In genomic region chr17:44189696-44190095, GRCm38 (mm10) we compare ENCODE assay signal across 8 mouse cellular contexts. TPM values are rescaled to one million over a fixed set of nuclear protein-coding genes. Genes with fewer than 3 reads are reported as not detected.
DNase-seq lines count a peak whose midpoint lies in the region; ATAC-seq lines count a peak whose summit lies in the region.

No protein-coding gene starts in this region.

- peak overlapping the region; percentile 67 for H3K4me3 ChIP-seq in heart, embryonic 12.5 days
- peak overlapping the region; percentile 38 for H3K4me3 ChIP-seq in kidney, embryonic 16.5 days (ENCODE audit: low read length)

- 0 out of 2 replicates have a peak, but pooled peaks cover 9% of the 10 kb centered on the region for H3K27me3 ChIP-seq in heart, embryonic 12.5 days (replicated peaks)
- H3K27me3 ChIP-seq in kidney, embryonic 16.5 days (ENCODE audit: insufficient read depth, low read length), result peaks cover 7% of the 10 kb centered on the region; the same call in 1 of the 2 replicates

- peaks cover 29% of the 10 kb centered on the region for H3K4me1 ChIP-seq in heart, embryonic 12.5 days (replicated peaks)
- peaks cover 15% of the 10 kb centered on the region for H3K4me1 ChIP-seq in kidney, embryonic 16.5 days (ENCODE audit: insufficient read depth, low read length)

- H3K9ac ChIP-seq in heart, embryonic 12.5 days, result peak overlapping the region; percentile 87
- peak overlapping the region; percentile 35; the same call in 1 of the 2 replicates for H3K9ac ChIP-seq in kidney, embryonic 16.5 days (replicated peaks; ENCODE audit: low read length)

- WGBS in heart, embryonic 12.5 days, result 3% methylated on average over 11 of the region's 11 CpGs
- 1% methylated on average over 11 of the region's 11 CpGs for WGBS in kidney, embryonic 16.5 days

- no peaks in the 10 kb centered on the region for H3K36me3 ChIP-seq in heart, embryonic 12.5 days
- no peaks in the 10 kb centered on the region for H3K36me3 ChIP-seq in kidney, embryonic 16.5 days (ENCODE audit: insufficient read depth, low read length)

- H3K9me3 ChIP-seq in heart, embryonic 12.5 days (replicated peaks), result no peaks in the 10 kb centered on the region
- no peaks in the 10 kb centered on the region for H3K9me3 ChIP-seq in kidney, embryonic 16.5 days (ENCODE audit: low read length)

- intact Hi-C loops in left cerebral cortex, postnatal 25 days (cut with DNase I), result no loop called here

- peak overlapping the region; percentile 95 for H3K4me2 ChIP-seq in heart, embryonic 12.5 days
- H3K4me2 ChIP-seq in kidney, embryonic 16.5 days (replicated peaks; ENCODE audit: low read depth, low read length), result peak overlapping the region; percentile 82

- 0 out of 2 replicates have a peak overlapping the region, but pooled peaks have one; percentile 4 for H3K27ac ChIP-seq in heart, embryonic 12.5 days (ENCODE audit: poor library complexity, severe bottlenecking)
- peak overlapping the region; percentile 21; the same call in 1 of the 2 replicates for H3K27ac ChIP-seq in kidney, embryonic 16.5 days (ENCODE audit: low read length)

- no peak for ATAC-seq in heart, embryonic 12.5 days (ENCODE audit: insufficient number of reproducible peaks, low FRiP score)
- ATAC-seq in kidney, embryonic 16.5 days (ENCODE audit: low FRiP score, low TSS enrichment), result peak; percentile 73; the same call in 1 of the 2 replicates

- DNase-seq in thymus, postnatal 0 days (ENCODE audit: low spot score), result peak; percentile 13
- DNase-seq in thymus, postnatal 36 days, result no peak
- DNase-seq in lung, postnatal 36 days, result peak; percentile 78
- DNase-seq in left cerebral cortex, postnatal 25 days (ENCODE audit: low spot score in 2 of 2), result no peak
- DNase-seq in spleen, postnatal 10 days (ENCODE audit: low spot score in 2 of 2), result no peak
- DNase-seq in cerebellum, adult 9-10 months, result no peak

RNA-seq across cellular contexts. Expression of gene Clic5, which starts 1.3 kb away (rescaled TPM):
- polyA plus RNA-seq in thymus, postnatal 0 days (2015; fragmentation: Nextera tagmentation; extraction: Ambion mirVana), result 7.8 and 9.4 TPM in 2 replicates
- 10.2 and 10.6 TPM in 2 replicates for polyA plus RNA-seq in heart, embryonic 12.5 days (2016; fragmentation: Nextera tagmentation; extraction: Ambion mirVana)
- 11.1 and 12.4 TPM in 2 replicates for polyA plus RNA-seq in kidney, embryonic 16.5 days (2015; fragmentation: Nextera tagmentation; extraction: Ambion mirVana)
- 1 to 10 TPM; 3.4 to 4.1 TPM for total RNA-seq in left cerebral cortex, postnatal 25 days (2021)

Comparison
In these comparisons a context has a peak if more than half of its experiments do, and no peak if none do; other contexts are left out.
1. DNase-seq: peak in thymus, postnatal 0 days (single experiment) and lung, postnatal 36 days (single experiment); none in thymus, postnatal 36 days (0 of 2), left cerebral cortex, postnatal 25 days (0 of 2), spleen, postnatal 10 days (0 of 2) and cerebellum, adult 9-10 months (single experiment).